21 mouse cellular contexts compared by ENCODE assay signal in genomic region chr2:31210144-31210847, GRCm38 (mm10). TPM values are rescaled to one million over a fixed set of nuclear protein-coding genes. Genes with fewer than 3 reads are reported as not detected.
DNase-seq lines count a peak whose midpoint lies in the region; ATAC-seq and TF ChIP-seq lines count a peak whose summit lies in the region.
"Had no signal": no experiment of that assay in that cellular context is flagged by ENCODE, and none has a peak within 500 bp of the region (broad histone marks: within the 10 kb centered on the region; RNA-seq: fewer than 3 reads in every experiment).

No protein-coding gene starts in this region.

- TF ChIP-seq CTCF in brain, embryonic 14.5 days (IDR thresholded peaks at IDR 0.05; ENCODE audit: borderline replicate concordance, extremely low read depth, insufficient read depth, insufficient read length) = no peak

- H3K9me3 ChIP-seq in heart, embryonic 12.5 days (replicated peaks) = no peaks in the 10 kb centered on the region
- H3K9me3 ChIP-seq in midbrain, embryonic 15.5 days = no peaks in the 10 kb centered on the region
- H3K9me3 ChIP-seq: hindbrain, embryonic 13.5 days; limb, embryonic 10.5 days; liver, embryonic 15.5 days; neural tube, embryonic 13.5 days had no signal

- H3K27ac ChIP-seq in heart, embryonic 12.5 days (ENCODE audit: poor library complexity, severe bottlenecking) = peak overlapping the region; percentile 96
- peak overlapping the region; percentile 56 for H3K27ac ChIP-seq in midbrain, embryonic 15.5 days
- H3K27ac ChIP-seq: heart, adult 2 months; kidney, postnatal 0 days; limb, embryonic 10.5 days; liver, embryonic 15.5 days; neural tube, embryonic 13.5 days had no signal

- H3K36me3 ChIP-seq in heart, embryonic 12.5 days = peaks cover 72% of the 10 kb centered on the region
- peaks cover 12% of the 10 kb centered on the region; the same call in 1 of the 2 replicates for H3K36me3 ChIP-seq in midbrain, embryonic 15.5 days (replicated peaks)

- TF ChIP-seq POLR2A in brain, embryonic 14.5 days (IDR thresholded peaks at IDR 0.05; ENCODE audit: borderline replicate concordance, extremely low read depth, insufficient read depth, insufficient read length, poor library complexity, severe bottlenecking) = no peak

- peak overlapping the region; percentile 62; the same call in 1 of the 2 replicates for H3K9ac ChIP-seq in heart, embryonic 12.5 days
- no peak overlapping the region for H3K9ac ChIP-seq in midbrain, embryonic 15.5 days
- H3K9ac ChIP-seq: hindbrain, embryonic 13.5 days; liver, embryonic 15.5 days; neural tube, embryonic 13.5 days had no signal

- H3K4me2 ChIP-seq in heart, embryonic 12.5 days = peak overlapping the region; percentile 38
- no peak overlapping the region for H3K4me2 ChIP-seq in midbrain, embryonic 15.5 days
- H3K4me2 ChIP-seq: hindbrain, embryonic 13.5 days; liver, embryonic 15.5 days; neural tube, embryonic 13.5 days had no signal

- H3K4me3 ChIP-seq in heart, embryonic 12.5 days = peak overlapping the region; percentile 2
- no peak overlapping the region for H3K4me3 ChIP-seq in midbrain, embryonic 15.5 days
- H3K4me3 ChIP-seq: heart, adult 2 months; hindbrain, embryonic 13.5 days; limb, embryonic 10.5 days; liver, embryonic 15.5 days; myocyte; neural tube, embryonic 13.5 days had no signal

- ATAC-seq in heart, embryonic 12.5 days (ENCODE audit: insufficient number of reproducible peaks, low FRiP score) = peak; percentile 42; the same call in 1 of the 2 replicates
- ATAC-seq in midbrain, embryonic 15.5 days (replicated peaks) = peak; percentile 50; the same call in 1 of the 2 replicates
- ATAC-seq: forebrain, embryonic 14.5 days; Patski had no signal

- H3K27me3 ChIP-seq in heart, embryonic 12.5 days (replicated peaks) = no peaks in the 10 kb centered on the region
- H3K27me3 ChIP-seq in midbrain, embryonic 15.5 days (replicated peaks) = no peaks in the 10 kb centered on the region
- H3K27me3 ChIP-seq: hindbrain, embryonic 13.5 days; liver, embryonic 15.5 days; neural tube, embryonic 13.5 days; Patski had no signal

- H3K4me1 ChIP-seq in heart, embryonic 12.5 days (replicated peaks) = peaks cover 91% of the 10 kb centered on the region
- H3K4me1 ChIP-seq in midbrain, embryonic 15.5 days = peaks cover 31% of the 10 kb centered on the region

- no peak for DNase-seq in heart, postnatal 36 days
- peak; percentile 57 for DNase-seq in Muller cell, postnatal 12 days (ENCODE audit: inconsistent ontology term)
- DNase-seq in brain, embryonic 14.5 days (ENCODE audit: low read depth) = peak; percentile 52
- DNase-seq in thymus, postnatal 0 days (ENCODE audit: low spot score) = no peak
- DNase-seq in adipocyte (ENCODE audit: low spot score) = no peak
- DNase-seq: cerebellum, adult 9-10 months; gastrocnemius, postnatal 14 days; heart, adult 2 months; kidney, adult 11 months; liver; lung, postnatal 4 days had no signal

- intact Hi-C loops in heart, postnatal 36 days (cut with DNase I) = no loop called here

- WGBS in heart, embryonic 12.5 days = 54% methylated on average over 11 of the region's 11 CpGs
- WGBS in midbrain, embryonic 15.5 days = 27% methylated on average over 11 of the region's 11 CpGs

RNA-seq across cellular contexts. Expression of gene Ncs1, which starts 35.3 kb away (rescaled TPM):
- 51.7 and 52.8 TPM in 2 replicates for polyA plus RNA-seq in heart, embryonic 12.5 days (2016; fragmentation: Nextera tagmentation; extraction: Ambion mirVana)
- 10 to 100 TPM in 1 of 2 experiments, 1 to 10 TPM in 1; 9.5 to 10.5 TPM for total RNA-seq in heart, postnatal 36 days (2021)
- polyA plus RNA-seq in brain, embryonic 14.5 days (2012; rRNA removed) = 56.1 and 93.6 TPM in 2 replicates
- 172 and 183 TPM in 2 replicates for polyA plus RNA-seq in midbrain, embryonic 15.5 days (2015; fragmentation: Nextera tagmentation; extraction: Ambion mirVana)
- 6.3 and 6.7 TPM in 2 replicates for polyA plus RNA-seq in thymus, postnatal 0 days (2015; fragmentation: Nextera tagmentation; extraction: Ambion mirVana)

RNA-seq across cellular contexts. Expression of gene Gpr107, which starts 58.2 kb away (rescaled TPM):
- 37.4 and 40.4 TPM in 2 replicates for polyA plus RNA-seq in heart, embryonic 12.5 days (2016; fragmentation: Nextera tagmentation; extraction: Ambion mirVana)
- total RNA-seq in heart, postnatal 36 days (2021) = 10 to 100 TPM; 30.3 to 38.7 TPM
- polyA plus RNA-seq in brain, embryonic 14.5 days (2012; rRNA removed) = 34.1 and 35.3 TPM in 2 replicates
- 39.6 and 41.0 TPM in 2 replicates for polyA plus RNA-seq in midbrain, embryonic 15.5 days (2015; fragmentation: Nextera tagmentation; extraction: Ambion mirVana)
- polyA plus RNA-seq in thymus, postnatal 0 days (2015; fragmentation: Nextera tagmentation; extraction: Ambion mirVana) = 21.7 and 24.1 TPM in 2 replicates

Comparison
In these comparisons a context has a peak if more than half of its experiments do, and no peak if none do; other contexts are left out.
1. DNase-seq: peak in Muller cell, postnatal 12 days (single experiment) and brain, embryonic 14.5 days (single experiment); none in heart, postnatal 36 days (0 of 2), thymus, postnatal 0 days (single experiment) and adipocyte (single experiment).